Mouse (Mus musculus): ENCODE measurements at regions not wholly inside any gene's neighbourhood (a gene's known extent, or its start where the extent isn't known, plus 50 kb on each side); places are given as distances from the start of the nearest gene placed in this dataset.
"Not testable (repeated sequence)": the region's sequence is repeated elsewhere in the genome, so short reads cannot be mapped to it uniquely, and the experiment has no call there.

DNA sequence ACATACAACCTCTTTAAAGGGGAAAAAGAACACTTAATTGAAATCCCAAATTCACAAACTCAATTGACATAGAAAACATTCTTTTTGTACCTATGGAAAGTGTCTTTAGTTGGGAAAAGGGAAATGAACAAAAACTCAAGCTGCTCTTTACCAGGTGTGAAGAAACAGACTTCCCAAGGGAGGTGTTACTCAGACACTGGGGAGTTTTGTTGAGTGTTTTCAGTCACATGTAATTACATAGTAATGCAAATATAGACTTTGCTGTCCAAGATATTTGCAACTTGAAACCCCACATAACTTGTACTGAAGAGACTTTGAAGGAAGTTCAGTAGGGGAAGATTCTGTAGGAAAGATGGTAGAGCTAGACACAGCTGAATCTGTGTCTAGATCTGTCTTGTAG is 547.7 kb upstream of the Zfp960 start:
- DNase-seq (ENCODE audit: low read depth): no peak

DNA sequence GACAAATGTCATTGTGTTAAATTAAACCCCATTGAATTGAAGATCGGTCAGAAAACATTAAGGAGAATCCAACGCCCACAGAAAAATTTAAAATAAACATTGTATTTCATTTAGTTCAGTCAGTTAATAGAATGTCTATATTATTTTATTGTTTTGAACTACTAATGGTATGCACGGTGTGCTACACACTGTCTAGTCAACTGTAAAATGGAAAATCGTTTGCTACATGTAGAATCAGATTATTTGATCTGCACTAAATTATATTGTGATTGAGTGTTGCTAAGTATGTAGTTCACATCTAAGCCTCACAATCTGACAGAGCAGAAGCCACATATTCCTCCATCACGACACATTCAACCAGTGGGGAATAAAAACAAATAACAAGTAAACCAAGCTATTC is 570.0 kb upstream of the Zfp960 start:
- DNase-seq (ENCODE audit: low read depth): no peak

DNA sequence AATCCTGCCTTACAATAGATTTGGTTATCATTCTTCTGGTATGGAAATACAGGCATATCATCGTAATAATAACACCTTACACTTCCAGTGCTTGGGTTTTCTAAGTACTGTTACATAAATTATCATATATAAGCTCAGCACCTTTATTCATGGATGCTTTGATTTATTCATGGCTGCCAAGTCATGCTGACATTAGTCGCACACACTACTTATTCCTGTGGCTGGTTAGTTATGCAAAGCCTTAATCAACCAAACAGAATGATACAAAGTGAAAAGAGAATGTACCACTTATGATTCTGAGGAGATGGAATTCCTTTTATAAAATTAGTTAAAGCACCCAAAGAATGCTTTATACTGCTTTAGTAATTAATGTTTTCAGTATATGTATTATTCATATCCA is 570.4 kb upstream of the Zfp960 start:
- no peak for DNase-seq (ENCODE audit: low read depth)

- DNase-seq (ENCODE audit: low read depth): peak; percentile 45
Observed at GRCm38 (mm10) chr17:16492551-16492950, 571.4 kb upstream of the Zfp960 start.

GRCm38 (mm10) chr17:16486355-16486754 is 577.6 kb upstream of the Zfp960 start:
- DNase-seq (ENCODE audit: low read depth): peak; percentile 56

GRCm38 (mm10) chr17:16483976-16484375 is 579.9 kb upstream of the Zfp960 start:
- peak; percentile 71 for DNase-seq (ENCODE audit: low read depth)

- DNase-seq (ENCODE audit: low read depth): peak; percentile 97
Observed at GRCm38 (mm10) chr17:16481722-16482121, 582.2 kb upstream of the Zfp960 start.

GRCm38 (mm10) chr17:16480579-16480978 is 583.3 kb upstream of the Zfp960 start:
- peak; percentile 11 for DNase-seq (ENCODE audit: low read depth)

DNA sequence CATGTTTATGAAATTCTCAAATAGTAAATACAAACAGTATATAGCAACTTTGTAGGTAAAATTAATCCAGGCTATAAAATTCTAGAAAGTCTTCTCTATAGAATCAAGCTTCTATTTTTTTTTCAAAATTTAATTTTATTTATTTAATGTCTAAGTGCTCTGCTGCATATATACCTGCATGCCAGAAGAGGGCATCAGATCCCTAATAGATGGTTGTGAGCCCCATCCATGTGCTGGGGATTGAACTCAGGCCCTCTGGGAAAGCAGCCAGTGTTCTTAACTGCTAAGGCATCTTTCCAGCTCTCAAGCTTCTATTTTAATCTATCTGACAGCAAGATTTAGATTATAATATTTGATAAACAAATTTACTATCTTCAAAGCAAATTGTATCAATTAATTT is 602.7 kb upstream of the Zfp960 start:
- peak; percentile 45 for DNase-seq (ENCODE audit: low read depth)

DNA sequence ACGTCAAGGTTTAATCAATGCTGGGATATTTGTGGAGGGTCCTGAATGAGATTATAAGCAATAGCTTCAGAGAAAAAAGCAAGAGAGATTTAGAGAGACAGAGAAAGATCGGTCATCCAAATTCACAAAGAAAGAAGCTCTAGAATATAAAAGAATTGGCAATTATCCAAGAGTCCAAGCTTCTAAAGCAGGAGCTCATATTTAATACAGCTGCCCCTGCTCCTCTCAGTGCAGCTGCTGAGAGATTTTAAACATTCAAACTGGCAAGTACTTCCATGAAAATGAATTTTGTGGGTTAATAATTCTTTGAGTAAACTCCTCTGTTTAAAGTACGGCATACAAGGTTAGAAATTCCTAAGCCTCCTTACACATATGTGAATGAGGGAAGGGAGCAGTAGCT is 610.8 kb upstream of the Zfp960 start:
- DNase-seq (ENCODE audit: low read depth): no peak

- no peak for DNase-seq (ENCODE audit: low read depth)
Observed at GRCm38 (mm10) chr17:16444562-16444961, 613.7 kb upstream of the Rgmb start.

DNA sequence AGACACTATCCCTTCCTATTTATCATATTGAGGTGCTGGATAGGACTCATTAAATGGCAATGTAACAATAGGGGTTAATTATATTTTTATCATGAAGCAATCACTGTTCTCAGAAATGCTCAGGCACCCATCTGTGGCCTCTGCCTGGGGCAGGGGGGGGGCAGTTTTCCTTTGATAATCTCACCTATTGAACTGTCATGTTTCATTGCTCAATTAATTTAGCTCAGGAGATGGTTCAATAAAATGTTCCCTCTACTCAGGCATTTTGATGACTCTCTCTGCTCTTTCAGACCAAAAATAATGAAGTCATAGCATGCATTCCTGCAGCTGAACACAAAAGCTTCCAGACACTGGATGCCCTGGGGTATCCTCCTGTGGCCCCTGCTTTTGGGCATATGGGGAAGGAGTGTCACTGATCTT is 564.4 kb upstream of the Rgmb start:
- DNase-seq (ENCODE audit: low read depth): no peak

GRCm38 (mm10) chr17:16374855-16375221 is 544.0 kb upstream of the Rgmb start:
- DNase-seq (ENCODE audit: low read depth): not testable (repeated sequence)

DNA sequence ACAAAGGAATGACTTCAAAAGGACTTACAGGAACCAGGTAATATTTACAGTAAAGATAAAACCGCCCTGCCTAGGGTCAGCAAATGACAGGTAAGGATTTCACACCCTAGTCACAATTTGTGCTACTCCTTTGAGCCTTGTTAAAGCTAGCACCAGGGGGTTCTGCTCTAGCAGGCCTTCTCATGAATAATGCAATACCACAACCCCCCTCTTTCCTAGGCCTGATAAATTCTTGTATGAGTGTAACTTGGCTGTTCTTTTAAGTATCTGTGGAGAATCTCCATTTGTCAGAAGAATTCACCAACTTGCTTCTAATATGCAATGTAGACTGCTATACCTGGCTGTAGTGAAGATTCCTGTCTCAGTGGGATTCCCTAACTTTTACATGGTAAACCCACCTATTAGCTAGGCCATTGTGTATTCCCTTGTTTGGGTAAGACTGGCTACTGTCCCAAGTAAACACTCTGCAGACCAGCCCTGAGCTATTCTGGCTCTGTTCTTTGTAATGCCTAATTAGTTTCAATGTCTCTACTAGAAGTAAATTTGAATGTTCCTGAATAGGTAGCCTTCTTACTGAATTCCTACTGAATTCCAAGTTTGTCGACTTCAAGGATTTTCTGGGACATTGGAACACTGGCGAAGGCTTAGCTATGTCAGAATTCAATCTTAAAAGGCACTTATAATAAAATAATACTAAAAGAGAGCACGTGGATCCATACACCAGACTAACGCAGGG is 543.4 kb upstream of the Rgmb start:
- DNase-seq (ENCODE audit: low read depth): not testable (repeated sequence)

- no peak for DNase-seq (ENCODE audit: low read depth)
Observed at GRCm38 (mm10) chr17:16372976-16373375, 542.1 kb upstream of the Rgmb start.

GRCm38 (mm10) chr17:16344061-16344460 is 513.2 kb upstream of the Rgmb start:
- no peak for DNase-seq (ENCODE audit: low read depth)

- peak; percentile 12 for DNase-seq (ENCODE audit: low read depth)
Observed at GRCm38 (mm10) chr17:16342785-16343184, 511.9 kb upstream of the Rgmb start.

DNA sequence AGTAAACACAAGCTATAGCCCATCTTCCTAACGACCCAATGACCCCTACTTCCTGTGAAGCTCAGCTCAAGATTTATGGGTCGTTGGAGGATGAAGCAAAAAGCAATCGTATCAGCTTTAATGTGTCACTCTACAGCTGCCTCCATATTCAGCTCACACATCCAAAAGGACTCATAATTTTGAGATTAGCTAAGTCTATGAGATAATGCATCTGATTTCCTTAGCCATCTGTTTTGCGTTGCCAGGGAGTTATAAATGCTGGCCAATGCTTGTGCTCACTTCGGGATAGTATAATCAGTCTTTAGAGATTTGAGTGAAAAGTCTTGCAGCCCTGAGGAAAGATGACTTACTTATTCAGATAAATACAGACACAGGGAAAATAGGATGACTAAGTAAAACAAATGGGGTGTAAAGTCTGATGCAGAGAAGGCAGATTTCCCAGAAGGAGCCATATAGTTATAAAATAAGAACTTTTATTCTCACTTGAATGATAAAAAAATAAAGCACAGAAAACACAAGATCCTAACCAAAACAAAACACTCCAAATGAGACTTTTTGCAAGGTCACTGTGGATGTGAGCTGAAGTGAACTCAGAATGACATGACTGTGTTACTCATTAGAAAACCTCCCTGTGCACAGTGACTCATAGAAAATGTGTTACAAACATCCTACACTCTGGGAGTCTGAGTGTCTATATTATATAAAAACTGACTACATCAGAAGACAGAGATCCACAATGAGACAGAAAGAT is 509.1 kb upstream of the Rgmb start:
- DNase-seq (ENCODE audit: low read depth): peak; percentile 5

GRCm38 (mm10) chr17:16311914-16312313 is 481.1 kb upstream of the Rgmb start:
- DNase-seq (ENCODE audit: low read depth): no peak

GRCm38 (mm10) chr17:16311196-16311873 is 480.5 kb upstream of the Rgmb start:
- DNase-seq (ENCODE audit: low read depth): no peak

GRCm38 (mm10) chr17:16301776-16302175 is 470.9 kb upstream of the Rgmb start:
- DNase-seq (ENCODE audit: low read depth): no peak

GRCm38 (mm10) chr17:16298553-16298952 is 467.7 kb upstream of the Rgmb start:
- DNase-seq (ENCODE audit: low read depth): no peak
